Comparison of ENCODE assay signal across 24 mouse cellular contexts in the genomic region with DNA sequence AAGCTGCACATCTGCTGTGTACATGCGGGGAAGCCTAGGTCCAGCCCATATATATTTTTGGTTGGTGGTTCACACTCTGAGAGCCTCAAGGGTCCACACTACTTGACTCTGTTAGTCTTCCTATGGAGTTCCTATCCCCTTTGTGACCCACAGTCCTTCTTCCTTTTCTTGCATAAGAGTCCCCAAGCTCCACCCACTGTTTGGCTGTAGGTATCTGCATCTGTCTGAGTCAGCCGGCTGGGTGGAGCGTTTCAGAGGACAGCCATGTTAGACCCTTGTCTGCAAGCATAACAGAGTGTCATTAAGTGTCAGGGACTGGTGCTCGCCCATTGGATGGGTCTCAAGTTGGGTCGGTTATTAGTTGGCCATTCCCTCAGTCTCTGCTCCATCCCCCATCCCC. TPM values are rescaled to one million over a fixed set of nuclear protein-coding genes. Genes with fewer than 3 reads are reported as not detected.
DNase-seq lines count a peak whose midpoint lies in the region; ATAC-seq and TF ChIP-seq lines count a peak whose summit lies in the region.
"Had no signal": no experiment of that assay in that cellular context is flagged by ENCODE, and none has a peak within 500 bp of the region (broad histone marks: within the 10 kb centered on the region; RNA-seq: fewer than 3 reads in every experiment).

No protein-coding gene starts in this region.

- intact Hi-C loops in gastrocnemius, adult 2 months (cut with DNase I), result no loop called here

- H3K4me3 ChIP-seq in gastrocnemius, adult 2 months, result no peak overlapping the region
- H3K4me3 ChIP-seq in lung, postnatal 0 days (ENCODE audit: low read depth, low read length), result no peak overlapping the region
- H3K4me3 ChIP-seq: forebrain, embryonic 15.5 days; limb, embryonic 12.5 days; midbrain, embryonic 10.5 days; neural tube, embryonic 15.5 days; stomach, embryonic 15.5 days had no signal

- no peaks in the 10 kb centered on the region for H3K9me3 ChIP-seq in lung, postnatal 0 days (ENCODE audit: low read length)
- H3K9me3 ChIP-seq: forebrain, embryonic 15.5 days; limb, embryonic 12.5 days; midbrain, embryonic 10.5 days; neural tube, embryonic 15.5 days; stomach, embryonic 15.5 days had no signal

- TF ChIP-seq EP300 in lung, postnatal 0 days (IDR thresholded peaks at IDR 0.05), result no peak

- no peak for DNase-seq in gastrocnemius, adult 2 months
- DNase-seq in gastrocnemius, adult 18-20 months (ENCODE audit: low spot score), result no peak
- DNase-seq in lung, postnatal 36 days, result peak; percentile 34
- no peak for DNase-seq in lung, postnatal 0 days (ENCODE audit: low spot score)
- no peak for DNase-seq in adrenal gland, adult 8-10 months
- DNase-seq: adrenal gland, adult 2 months; cerebellum, adult 8-10 months; cerebellum, postnatal 36 days; gastrocnemius, postnatal 14 days; heart, postnatal 4 days; lung, adult 2 months; thymus, adult 2 months; thymus, postnatal 4 days had no signal

- TF ChIP-seq CTCF in gastrocnemius, adult 2 months (IDR thresholded peaks at IDR 0.05), result no peak
- TF ChIP-seq CTCF in lung, postnatal 0 days (IDR thresholded peaks at IDR 0.05), result no peak

- no peak for ATAC-seq in lung, postnatal 0 days
- ATAC-seq in megakaryocyte progenitor cell, adult 5-6 weeks (replicated peaks; ENCODE audit: poor library complexity), result peak; percentile 54
- no peak for ATAC-seq in monocyte, adult 5-6 weeks (replicated peaks; ENCODE audit: insufficient number of reproducible peaks, low FRiP score, low TSS enrichment, poor library complexity, severe bottlenecking)
- ATAC-seq: forebrain, embryonic 15.5 days; inflammation-experienced regulatory T-cells, adult 6 months; midbrain, embryonic 16.5 days had no signal

- H3K9ac ChIP-seq in lung, postnatal 0 days (replicated peaks; ENCODE audit: low read depth), result no peak overlapping the region
- H3K9ac ChIP-seq: forebrain, embryonic 15.5 days; hindbrain, embryonic 14.5 days; limb, embryonic 12.5 days; neural tube, embryonic 15.5 days; stomach, embryonic 15.5 days had no signal

- peak overlapping the region; percentile 95 for H3K27ac ChIP-seq in gastrocnemius, adult 2 months
- H3K27ac ChIP-seq in lung, postnatal 0 days (ENCODE audit: low read length), result no peak overlapping the region
- H3K27ac ChIP-seq: forebrain, embryonic 15.5 days; hindbrain, embryonic 14.5 days; limb, embryonic 12.5 days; midbrain, embryonic 10.5 days; neural tube, embryonic 15.5 days; stomach, embryonic 15.5 days had no signal

- no peaks in the 10 kb centered on the region for H3K4me1 ChIP-seq in lung, postnatal 0 days (ENCODE audit: insufficient read depth, low read depth, low read length)
- H3K4me1 ChIP-seq: forebrain, embryonic 15.5 days had no signal

- no peak overlapping the region for H3K4me2 ChIP-seq in lung, postnatal 0 days (replicated peaks; ENCODE audit: low read depth, low read length)
- H3K4me2 ChIP-seq: forebrain, embryonic 15.5 days; hindbrain, embryonic 14.5 days; limb, embryonic 12.5 days; liver, embryonic 11.5 days; neural tube, embryonic 15.5 days; stomach, embryonic 15.5 days had no signal

- no peaks in the 10 kb centered on the region for H3K27me3 ChIP-seq in lung, postnatal 0 days (replicated peaks; ENCODE audit: insufficient read depth, low read length)
- H3K27me3 ChIP-seq: forebrain, embryonic 15.5 days; limb, embryonic 12.5 days; neural tube, embryonic 15.5 days; stomach, embryonic 15.5 days had no signal

- 70% methylated on average over 5 of the region's 5 CpGs for WGBS in lung, postnatal 0 days

- H3K36me3 ChIP-seq in lung, postnatal 0 days (ENCODE audit: insufficient read depth, low read length), result no peaks in the 10 kb centered on the region
- H3K36me3 ChIP-seq: forebrain, embryonic 15.5 days; limb, embryonic 12.5 days; midbrain, embryonic 10.5 days; neural tube, embryonic 15.5 days; stomach, embryonic 15.5 days had no signal

RNA-seq across cellular contexts. Expression of a gene that starts 33.6 kb away (rescaled TPM):
- 10 to 100 TPM; 22.6 to 25.5 TPM for total RNA-seq in gastrocnemius, adult 2 months (2021)
- 10 to 100 TPM; 24.0 to 24.5 TPM for total RNA-seq in gastrocnemius, adult 18-20 months (2021)
- 18.4 and 18.7 TPM in 2 replicates for polyA plus RNA-seq in lung, postnatal 0 days (2015; fragmentation: Nextera tagmentation; extraction: Ambion mirVana)
- total RNA-seq in megakaryocyte progenitor cell, adult 5-6 weeks (2015), result 53.3 and 53.8 TPM in 2 replicates
- 87.6 and 111 TPM in 2 replicates for total RNA-seq in megakaryocyte progenitor cell, adult 5-6 weeks (2017)
- total RNA-seq in adrenal gland, adult 8-10 months (2022), result 10 to 100 TPM; 34.6 to 48.9 (median 45.5) TPM
- 162 to 234 TPM (median 165 TPM) in 3 replicates for total RNA-seq in monocyte, adult 5-6 weeks (2017)
